Mouse (Mus musculus): ENCODE results near the gene Ccdc191.

GRCm38 (mm10) chr16:43935892-43936291 lies 46.3 kb downstream of the Ccdc191 start:
- no peak for TF ChIP-seq E2F4 (IDR thresholded peaks at IDR 0.05; ENCODE audit: insufficient read depth)
- no peak for TF ChIP-seq TCF12 (IDR thresholded peaks at IDR 0.05; ENCODE audit: insufficient read depth, poor library complexity, severe bottlenecking)
- no peak for TF ChIP-seq POLR2A (IDR thresholded peaks at IDR 0.05; ENCODE audit: insufficient read length, low read depth)
- TF ChIP-seq REST (IDR thresholded peaks at IDR 0.05; ENCODE audit: insufficient read depth, insufficient read length) = no peak
- TF ChIP-seq USF1 (IDR thresholded peaks at IDR 0.05; ENCODE audit: low read depth) = no peak
- TF ChIP-seq POLR2AphosphoS2 (IDR thresholded peaks at IDR 0.05; ENCODE audit: insufficient read length, low read depth) = no peak
- no peak for TF ChIP-seq MYOD1 (IDR thresholded peaks at IDR 0.05; ENCODE audit: control insufficient read depth in 1 of 3, insufficient read length in 2 of 3, low read depth in 2 of 3)
